Mouse (Mus musculus) bone marrow, adult 2 months (tissue): ENCODE results near the gene Atp1a2.

Experiments
- CTCF ChIP-seq: fragments of 200-500 bp; IDR thresholded peaks from 2 replicates; pipeline ENCODE4 v1.5.1; 2011; ENCODE audit warnings: low read length, control low read depth; ENCODE audit not compliant: control insufficient read depth, insufficient read depth
- POLR2A ChIP-seq: fragments of 200-500 bp; IDR thresholded peaks from 2 replicates; pipeline ENCODE4 v1.6.1; 2011; ENCODE audit warnings: low read depth, mild to moderate bottlenecking, control low read depth, low read length, borderline replicate concordance; ENCODE audit not compliant: control insufficient read depth

DNA sequence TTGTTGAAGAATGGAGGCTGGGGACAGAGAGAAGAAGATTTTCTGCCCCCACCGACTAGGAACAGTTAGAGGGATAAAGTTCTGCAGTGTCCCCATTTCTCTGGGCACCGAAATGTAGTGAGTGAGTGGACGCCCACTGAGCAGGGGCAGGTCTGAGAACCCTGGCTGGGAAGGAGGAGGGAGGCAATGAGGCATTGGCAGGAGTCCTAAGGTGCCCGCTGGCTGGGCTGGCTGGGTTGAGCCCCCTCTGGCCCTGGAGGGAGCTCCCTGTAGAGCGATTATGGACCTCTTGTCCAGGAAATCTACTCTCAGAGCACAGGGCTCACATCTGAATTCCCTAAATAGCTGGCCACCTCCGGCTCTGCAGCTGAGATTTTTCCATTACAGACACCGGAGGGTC lies 1.7 kb upstream of the Atp1a2 start:
- TF ChIP-seq CTCF (no peak), POLR2A (no peak)
